Mouse (Mus musculus) spleen, adult 2 months (tissue): ENCODE measurements around the gene Ttll4. TPM values are rescaled to one million over a fixed set of nuclear protein-coding genes. Genes with fewer than 3 reads are reported as not detected.

ENCODE experiments used
- DNase-seq, 2 experiments: peaks; one replicate each; pipeline versions ENCODE4 v3.0.0 to v3.0.0-alpha.2; 2012 to 2021; ENCODE audit warnings: low spot score in 2 of 2, low read depth in 1 of 2
- H3K27ac ChIP-seq: fragments of 200-500 bp; 2 replicates; pipeline ENCODE4 v1.5.1; 2012; ENCODE audit warnings: low read length, inconsistent platforms; ENCODE audit not compliant: insufficient read depth
- H3K27me3 ChIP-seq: fragments of 200-500 bp; 2 replicates; pipeline ENCODE4 v1.6.1; 2012; ENCODE audit warnings: mild to moderate bottlenecking, moderate library complexity, low read length, inconsistent platforms; ENCODE audit not compliant: control insufficient read depth, insufficient read depth
- H3K36me3 ChIP-seq: fragments of 200-500 bp; 2 replicates; pipeline ENCODE4 v1.6.1; 2012; ENCODE audit warnings: mild to moderate bottlenecking, low read length, inconsistent platforms; ENCODE audit not compliant: control insufficient read depth, insufficient read depth
- H3K4me1 ChIP-seq: fragments of 200-500 bp; 2 replicates; pipeline ENCODE4 v1.6.1; 2011; ENCODE audit warnings: inconsistent platforms; ENCODE audit not compliant: control insufficient read depth, insufficient read depth, insufficient read length
- H3K4me3 ChIP-seq: fragments of 200-500 bp; 2 replicates; pipeline ENCODE4 v1.5.1; 2011; ENCODE audit warnings: mild to moderate bottlenecking, inconsistent platforms; ENCODE audit not compliant: insufficient read depth, insufficient read length; ENCODE audit errors: extremely low read depth
- CTCF ChIP-seq: fragments of 200-500 bp; IDR thresholded peaks from 2 replicates; pipeline ENCODE4 v1.5.1; 2011; ENCODE audit warnings: mild to moderate bottlenecking, inconsistent platforms; ENCODE audit not compliant: insufficient read depth, insufficient read length, insufficient replicate concordance; ENCODE audit errors: extremely low read depth
- POLR2A ChIP-seq: fragments of 200-500 bp; IDR thresholded peaks from 2 replicates; pipeline ENCODE4 v1.6.1; 2011; ENCODE audit warnings: low read depth, low read length, inconsistent platforms
- WGBS: fragments of 180-500 bp; shearing (Covaris S2); methylation state at CpG from one replicate; pipeline ENCODE4 v1.1.7; 2018; 5-methylcytosine and 5-hydroxymethylcytosine counted together
- polyA plus RNA-seq: library from polyadenylated mRNA; depleted of rRNA; stranded (reverse); fragments of >200 nt; gene quantifications from 2 replicates; pipeline ENCODE4 v1.2.3, GENCODE M21; 2012

Gene Ttll4
- polyA plus RNA-seq, 1 experiment: 10.4 TPM

DNA sequence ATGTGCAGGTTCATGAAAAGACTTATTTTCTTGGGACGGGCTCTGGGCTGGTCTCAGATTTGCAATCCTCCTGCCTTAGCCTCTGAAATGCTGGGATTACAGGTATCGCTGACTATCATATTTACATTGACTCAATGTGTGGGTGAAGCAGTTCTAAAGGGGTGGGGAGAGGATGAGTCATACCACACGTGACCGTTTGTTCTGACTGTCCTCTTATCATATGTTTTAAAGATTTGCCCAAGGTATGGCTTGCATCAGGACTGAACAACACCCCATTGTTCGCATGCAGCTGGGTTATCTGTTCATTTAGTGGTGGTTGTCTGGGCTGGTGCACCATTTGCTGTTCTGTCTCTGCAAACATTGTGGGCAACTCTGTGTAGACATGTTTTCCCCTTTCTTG, 65.1 kb downstream of the Ttll4 start:
- H3K36me3 ChIP-seq: no peaks in the 10 kb centered on the region
- no peak for DNase-seq
- H3K27me3 ChIP-seq: no peaks in the 10 kb centered on the region
- no peak overlapping the region for H3K27ac ChIP-seq
- H3K4me3 ChIP-seq: no peak overlapping the region
- 75% methylated on average over 5 of the region's 5 CpGs for WGBS
- TF ChIP-seq CTCF (no peak), POLR2A (no peak)
- H3K4me1 ChIP-seq: no peaks in the 10 kb centered on the region

DNA sequence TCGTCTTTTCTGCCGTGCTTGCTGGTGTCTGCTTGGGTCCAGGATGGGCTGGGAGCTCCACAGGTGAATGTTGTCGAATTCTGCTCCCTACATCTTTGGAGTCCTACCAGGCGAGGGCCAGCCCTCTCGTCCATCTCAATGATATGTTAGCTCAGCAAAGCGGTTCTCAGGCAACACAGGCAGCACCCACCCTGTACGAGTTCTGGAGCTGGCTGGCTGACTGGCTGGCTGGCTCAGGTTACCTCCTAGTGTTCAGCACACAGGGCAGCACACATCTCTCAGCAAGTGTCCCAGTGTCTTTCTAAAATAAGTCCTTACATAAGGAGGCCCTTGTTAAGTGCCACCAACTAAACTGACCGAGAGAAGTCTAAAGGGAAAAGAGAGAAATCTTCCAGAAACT, 66.9 kb downstream of the Ttll4 start:
- Histone ChIP-seq H3K4me3 (no peak overlapping the region), H3K36me3 (no peaks in the 10 kb centered on the region), H3K27ac (no peak overlapping the region), H3K4me1 (no peaks in the 10 kb centered on the region), H3K27me3 (no peaks in the 10 kb centered on the region)
- WGBS: 70% methylated on average over 8 of the region's 8 CpGs
- DNase-seq: no peak
- no peak for TF ChIP-seq POLR2A
- TF ChIP-seq CTCF: no peak

DNA sequence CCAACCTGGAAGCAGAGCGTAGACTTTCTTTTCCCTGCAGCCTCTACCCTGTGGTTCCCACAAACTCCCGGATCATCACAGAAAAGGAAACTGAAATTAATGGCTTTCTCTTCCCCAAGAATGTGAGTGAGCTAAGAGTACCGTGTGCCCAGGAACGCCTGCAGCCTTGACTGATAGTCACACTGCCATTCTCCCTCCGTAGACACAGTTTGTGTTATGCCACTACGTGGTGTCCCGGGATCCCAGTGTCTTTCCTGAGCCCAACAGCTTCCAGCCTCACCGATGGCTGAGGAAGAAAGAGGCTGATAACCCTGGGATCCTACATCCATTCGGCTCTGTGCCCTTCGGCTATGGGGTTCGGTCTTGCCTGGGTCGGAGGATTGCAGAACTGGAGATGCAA, 75.4 kb downstream of the Ttll4 start:
- TF ChIP-seq CTCF (no peak), POLR2A (no peak)
- WGBS: 88% methylated on average over 12 of the region's 12 CpGs
- no peaks in the 10 kb centered on the region for H3K4me1 ChIP-seq
- H3K4me3 ChIP-seq: no peak overlapping the region
- no peak for DNase-seq
- H3K27ac ChIP-seq: no peak overlapping the region
- H3K27me3 ChIP-seq: no peaks in the 10 kb centered on the region
- no peaks in the 10 kb centered on the region for H3K36me3 ChIP-seq

DNA sequence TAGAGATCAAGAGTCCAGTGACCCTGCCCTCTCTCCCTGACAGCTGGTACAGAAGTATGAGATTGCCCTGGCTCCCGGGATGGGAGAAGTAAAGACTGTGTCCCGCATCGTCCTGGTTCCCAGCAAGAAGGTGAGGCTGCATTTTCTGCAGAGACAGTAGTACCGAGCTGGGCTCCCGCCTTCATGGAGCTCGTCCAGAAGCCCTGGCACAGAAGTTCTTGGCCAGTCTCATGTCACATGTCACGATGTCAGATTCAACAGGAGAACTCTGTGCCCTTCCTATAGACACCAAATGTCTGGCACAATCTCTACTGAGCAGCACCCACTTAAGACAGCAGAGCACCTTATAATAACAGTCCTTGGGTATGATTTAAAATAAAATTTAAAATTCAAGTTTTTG, 76.0 kb downstream of the Ttll4 start:
- WGBS: 87% methylated on average over 7 of the region's 7 CpGs
- H3K4me3 ChIP-seq: no peak overlapping the region
- H3K27me3 ChIP-seq: no peaks in the 10 kb centered on the region
- no peaks in the 10 kb centered on the region for H3K36me3 ChIP-seq
- TF ChIP-seq CTCF: no peak
- no peak for TF ChIP-seq POLR2A
- H3K4me1 ChIP-seq: no peaks in the 10 kb centered on the region
- DNase-seq: no peak
- H3K27ac ChIP-seq: no peak overlapping the region

DNA sequence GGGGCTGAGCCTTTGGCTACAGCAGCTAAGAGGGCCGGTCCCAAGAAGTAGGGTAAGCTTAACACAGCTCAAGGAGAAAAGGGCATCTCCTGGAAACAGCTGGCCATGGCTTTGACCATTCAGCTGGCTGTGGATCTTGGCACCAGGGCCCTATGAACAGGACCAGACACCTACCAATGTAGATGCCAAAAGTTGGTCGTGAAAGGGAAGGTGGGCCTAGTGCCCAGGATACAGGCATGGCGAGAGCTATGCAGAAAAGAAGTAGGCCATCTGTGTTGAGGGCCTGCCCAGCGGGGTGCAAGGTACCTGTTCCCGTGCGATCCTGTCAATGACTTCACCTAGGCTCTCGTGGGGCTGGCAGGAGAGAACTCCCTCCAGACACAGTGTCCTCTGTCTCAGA, 79.3 kb downstream of the Ttll4 start:
- Histone ChIP-seq H3K27me3 (no peaks in the 10 kb centered on the region), H3K27ac (no peak overlapping the region), H3K4me3 (no peak overlapping the region), H3K36me3 (no peaks in the 10 kb centered on the region), H3K4me1 (no peaks in the 10 kb centered on the region)
- DNase-seq: no peak
- TF ChIP-seq CTCF (no peak), POLR2A (no peak)
- 88% methylated on average over 7 of the region's 7 CpGs for WGBS

DNA sequence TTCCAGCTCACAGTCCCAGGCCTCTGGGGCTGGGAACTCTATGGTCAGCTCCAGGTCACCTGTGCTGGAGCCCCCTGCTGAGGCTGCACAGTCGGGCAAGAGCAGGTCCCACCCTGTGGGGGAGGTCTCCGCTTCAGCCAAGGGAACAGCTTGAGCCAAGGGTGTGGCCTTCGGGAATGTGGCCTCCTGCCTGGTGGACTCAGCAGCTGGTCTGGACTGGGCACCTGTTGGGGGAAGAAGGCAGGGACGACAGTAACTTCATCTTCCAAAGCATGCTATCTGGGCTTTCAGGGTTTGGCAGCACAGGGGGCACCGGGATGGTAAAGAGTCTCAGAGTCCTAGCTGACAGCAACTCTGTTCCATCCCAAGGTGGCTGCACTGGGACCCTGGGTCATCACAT, 85.8 kb downstream of the Ttll4 start:
- Histone ChIP-seq H3K27ac (no peak overlapping the region), H3K36me3 (no peaks in the 10 kb centered on the region), H3K4me3 (no peak overlapping the region), H3K4me1 (no peaks in the 10 kb centered on the region; the same call in 1 of the 2 replicates), H3K27me3 (no peaks in the 10 kb centered on the region)
- WGBS: 85% methylated on average over 5 of the region's 5 CpGs
- TF ChIP-seq CTCF (no peak), POLR2A (no peak)
- no peak for DNase-seq

DNA sequence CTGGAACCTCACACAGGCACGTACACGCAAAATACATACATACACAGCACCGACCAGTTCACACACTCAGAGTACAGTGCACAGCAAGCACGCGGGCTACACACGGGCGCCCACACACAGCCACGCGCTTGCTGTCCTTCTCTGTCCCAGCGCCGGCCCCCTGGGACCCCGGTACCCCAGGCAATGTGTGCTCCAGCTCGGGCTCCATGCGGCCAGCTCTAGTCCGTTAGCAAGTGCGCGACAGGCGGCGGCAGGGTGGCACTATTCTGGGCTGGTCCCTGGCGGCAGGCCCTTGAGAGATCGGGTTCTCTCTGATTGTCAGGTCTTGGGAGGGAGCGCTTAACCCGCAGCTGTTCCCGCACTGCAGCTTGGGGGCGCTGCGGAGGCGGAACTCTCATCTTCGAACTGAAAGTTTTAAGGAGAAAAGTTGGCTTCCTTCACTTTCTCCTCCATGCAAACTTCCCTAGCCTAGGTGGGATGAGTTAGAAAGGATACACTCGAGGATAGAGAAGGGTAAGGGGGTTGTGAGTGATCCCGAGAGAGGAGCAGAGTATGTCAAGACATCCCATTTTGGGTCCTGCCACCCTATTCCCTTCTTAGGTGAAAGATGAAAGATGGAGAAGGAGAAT, 87.2 kb downstream of the Ttll4 start, which contains the start of gene Prkag3:
Prkag3 (minus strand) TSS at position 579 of the 629 bp plus-strand sequence.
- H3K4me3 ChIP-seq: no peak within 1 kb of the TSS
- 11% methylated on average over 30 of the region's 30 CpGs for WGBS
- H3K27ac ChIP-seq: no peak within 1 kb of the TSS
- H3K27me3 ChIP-seq: no peaks in the 10 kb centered on the region
- H3K36me3 ChIP-seq: no peaks in the 10 kb centered on the region
- peak; percentile 57; the same call in 1 of the 2 replicates for TF ChIP-seq CTCF
- TF ChIP-seq POLR2A: no peak
- DNase-seq: peak in 1 of 2 experiments; percentile 52
- H3K4me1 ChIP-seq: peaks cover 5% of the 10 kb centered on the region; the same call in 1 of the 2 replicates
